Mouse (Mus musculus): ENCODE results near the gene Tbx2. TPM values are rescaled to one million over a fixed set of nuclear protein-coding genes. Genes with fewer than 3 reads are reported as not detected.
A peak's percentile ranks its signal among the peaks of the same experiment; 100 is the strongest.

Gene Tbx2
- polyA plus RNA-seq, 1 experiment from 2014 or later: 5.2 TPM

DNA sequence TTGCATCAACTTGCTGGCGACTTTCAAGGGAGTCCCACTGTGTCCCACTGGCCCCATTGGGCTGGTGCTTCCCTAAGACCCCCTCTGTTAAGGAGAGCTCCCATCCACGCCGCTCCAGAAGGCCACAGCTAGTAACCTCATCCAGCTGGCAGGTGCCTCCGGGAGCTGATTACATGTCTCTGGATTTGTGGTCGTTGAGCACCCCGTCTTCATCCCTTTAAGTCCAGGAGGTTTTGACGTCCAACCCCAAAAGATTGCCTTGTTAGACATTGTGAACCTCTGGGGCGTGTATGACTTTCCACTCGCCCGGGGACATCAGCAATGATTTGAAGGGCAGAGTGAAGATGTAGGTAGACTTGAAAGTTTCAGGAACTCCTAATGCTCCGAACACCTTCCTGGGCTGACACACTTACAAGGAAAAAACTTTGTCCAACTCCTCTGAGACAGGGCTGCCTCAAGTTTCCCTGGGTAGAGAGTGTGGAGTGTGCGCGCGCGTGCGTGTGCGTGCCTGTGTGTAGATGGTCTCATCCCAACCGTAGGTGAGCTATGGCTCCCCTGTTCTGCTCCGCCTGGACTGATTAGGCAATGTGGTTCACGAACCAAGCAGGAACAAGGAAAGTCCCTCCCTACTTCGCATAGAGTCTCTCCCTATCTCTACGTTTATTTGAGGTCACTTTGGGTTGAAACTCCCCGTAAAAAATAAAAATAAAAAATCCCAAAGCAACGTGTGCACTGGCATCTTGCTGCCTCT, 10.4 kb downstream of the Tbx2 start:
- ATAC-seq (ENCODE audit: low FRiP score, low TSS enrichment) (no peak), DNase-seq (ENCODE audit: low spot score) (peak; percentile 36)
- peak overlapping the region; percentile 85 for H3K4me2 ChIP-seq (replicated peaks; ENCODE audit: low read depth)
- 13% methylated on average over 24 of the region's 24 CpGs for WGBS
- H3K36me3 ChIP-seq (ENCODE audit: control insufficient read depth, insufficient read depth, low read length): peaks cover 7% of the 10 kb centered on the region; the same call in 1 of the 2 replicates
- H3K9ac ChIP-seq (ENCODE audit: low read length): 0 out of 2 replicates have a peak overlapping the region, but pooled peaks have one; percentile 28
- H3K27ac ChIP-seq (replicated peaks): peak overlapping the region; percentile 69
- peak overlapping the region; percentile 55; the same call in 1 of the 2 replicates for H3K4me3 ChIP-seq (ENCODE audit: low read depth, low read length)
- peaks cover 4% of the 10 kb centered on the region; the same call in 1 of the 2 replicates for H3K4me1 ChIP-seq (replicated peaks; ENCODE audit: control insufficient read depth, insufficient read depth)
- no peaks in the 10 kb centered on the region for H3K9me3 ChIP-seq (ENCODE audit: control insufficient read depth, low read length)
- peaks cover 4% of the 10 kb centered on the region; the same call in 1 of the 2 replicates for H3K27me3 ChIP-seq (ENCODE audit: control insufficient read depth, insufficient read depth, low read length)
- TF ChIP-seq EP300 (optimal IDR thresholded peaks at IDR 0.05) (no peak), CTCF (IDR thresholded peaks at IDR 0.05; ENCODE audit: low read depth) (no peak)

DNA sequence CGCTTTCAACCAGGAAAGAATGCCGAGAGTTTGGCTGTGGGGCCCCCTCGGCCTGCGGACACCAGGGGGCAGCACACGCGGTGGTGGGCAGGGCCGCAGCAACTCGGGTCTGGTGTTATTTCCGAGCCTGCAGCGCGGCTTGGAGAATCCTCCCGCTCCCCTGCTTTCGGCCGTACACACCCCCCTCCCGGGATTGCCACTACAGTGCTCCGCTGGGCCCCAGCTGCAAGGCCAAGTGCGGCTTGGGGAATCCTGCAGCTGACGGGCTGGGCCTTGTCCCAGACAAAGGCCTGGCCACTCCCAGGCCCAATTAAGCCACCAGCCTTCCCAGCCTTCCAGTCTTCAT, 11.0 kb downstream of the Tbx2 start:
- 1% methylated on average over 18 of the region's 18 CpGs for WGBS
- H3K9me3 ChIP-seq (ENCODE audit: control insufficient read depth, low read length): no peaks in the 10 kb centered on the region
- H3K27me3 ChIP-seq (ENCODE audit: control insufficient read depth, insufficient read depth, low read length): peaks cover 2% of the 10 kb centered on the region; the same call in 1 of the 2 replicates
- H3K36me3 ChIP-seq (ENCODE audit: control insufficient read depth, insufficient read depth, low read length): peaks cover 4% of the 10 kb centered on the region; the same call in 1 of the 2 replicates
- peak; percentile 51 for ATAC-seq (ENCODE audit: low FRiP score, low TSS enrichment)
- H3K4me1 ChIP-seq (replicated peaks; ENCODE audit: control insufficient read depth, insufficient read depth): peaks cover 4% of the 10 kb centered on the region; the same call in 1 of the 2 replicates
- peak overlapping the region; percentile 69 for H3K27ac ChIP-seq (replicated peaks)
- H3K4me3 ChIP-seq (ENCODE audit: low read depth, low read length): peak overlapping the region; percentile 55
- peak; percentile 96 for TF ChIP-seq CTCF (IDR thresholded peaks at IDR 0.05; ENCODE audit: low read depth)
- TF ChIP-seq EP300 (optimal IDR thresholded peaks at IDR 0.05): no peak
- H3K4me2 ChIP-seq (replicated peaks; ENCODE audit: low read depth): peak overlapping the region; percentile 85
- H3K9ac ChIP-seq (ENCODE audit: low read length): peak overlapping the region; percentile 65
- DNase-seq (ENCODE audit: low spot score): peak; percentile 85

- Histone ChIP-seq H3K27me3 (ENCODE audit: control insufficient read depth, insufficient read depth, low read length) (peaks cover 2% of the 10 kb centered on the region; the same call in 1 of the 2 replicates), H3K36me3 (ENCODE audit: control insufficient read depth, insufficient read depth, low read length) (peaks cover 4% of the 10 kb centered on the region; the same call in 1 of the 2 replicates), H3K9ac (ENCODE audit: low read length) (peak overlapping the region; percentile 65), H3K9me3 (ENCODE audit: control insufficient read depth, low read length) (no peaks in the 10 kb centered on the region), H3K4me1 (replicated peaks; ENCODE audit: control insufficient read depth, insufficient read depth) (peaks cover 4% of the 10 kb centered on the region; the same call in 1 of the 2 replicates), H3K4me3 (ENCODE audit: low read depth, low read length) (peak overlapping the region; percentile 55), H3K4me2 (replicated peaks; ENCODE audit: low read depth) (peak overlapping the region; percentile 85), H3K27ac (replicated peaks) (peak overlapping the region; percentile 69)
- peak; percentile 94 for DNase-seq (ENCODE audit: low spot score)
- 2% methylated on average over 53 of the region's 54 CpGs for WGBS
- TF ChIP-seq CTCF (IDR thresholded peaks at IDR 0.05; ENCODE audit: low read depth) (peak; percentile 96), EP300 (optimal IDR thresholded peaks at IDR 0.05) (no peak)
- peak; percentile 68 for ATAC-seq (ENCODE audit: low FRiP score, low TSS enrichment)
Observed at GRCm38 (mm10) chr11:85844144-85844965, 12.0 kb downstream of the Tbx2 start.

- H3K9ac ChIP-seq (ENCODE audit: low read length): no peak overlapping the region
- WGBS: 42% methylated on average over 5 of the region's 5 CpGs
- peaks cover 4% of the 10 kb centered on the region; the same call in 1 of the 2 replicates for H3K4me1 ChIP-seq (replicated peaks; ENCODE audit: control insufficient read depth, insufficient read depth)
- H3K9me3 ChIP-seq (ENCODE audit: control insufficient read depth, low read length): no peaks in the 10 kb centered on the region
- ATAC-seq (ENCODE audit: low FRiP score, low TSS enrichment): no peak
- peak overlapping the region; percentile 69; the same call in 1 of the 2 replicates for H3K27ac ChIP-seq (replicated peaks)
- peaks cover 4% of the 10 kb centered on the region; the same call in 1 of the 2 replicates for H3K36me3 ChIP-seq (ENCODE audit: control insufficient read depth, insufficient read depth, low read length)
- 0 out of 2 replicates have a peak overlapping the region, but pooled peaks have one; percentile 55 for H3K4me3 ChIP-seq (ENCODE audit: low read depth, low read length)
- TF ChIP-seq EP300 (optimal IDR thresholded peaks at IDR 0.05) (no peak), CTCF (IDR thresholded peaks at IDR 0.05; ENCODE audit: low read depth) (no peak)
- peak overlapping the region; percentile 85; the same call in 1 of the 2 replicates for H3K4me2 ChIP-seq (replicated peaks; ENCODE audit: low read depth)
- no peak for DNase-seq (ENCODE audit: low spot score)
- H3K27me3 ChIP-seq (ENCODE audit: control insufficient read depth, insufficient read depth, low read length): peaks cover 2% of the 10 kb centered on the region; the same call in 1 of the 2 replicates
Observed at GRCm38 (mm10) chr11:85844971-85845370, 12.6 kb downstream of the Tbx2 start.

- H3K4me3 ChIP-seq (ENCODE audit: low read depth, low read length): no peak overlapping the region
- ATAC-seq (ENCODE audit: low FRiP score, low TSS enrichment): no peak; the same call in 1 of the 2 replicates
- DNase-seq (ENCODE audit: low spot score): no peak
- H3K4me1 ChIP-seq (replicated peaks; ENCODE audit: control insufficient read depth, insufficient read depth): peaks cover 4% of the 10 kb centered on the region; the same call in 1 of the 2 replicates
- peak overlapping the region; percentile 56 for H3K27ac ChIP-seq (replicated peaks)
- 43% methylated on average over 5 of the region's 5 CpGs for WGBS
- H3K4me2 ChIP-seq (replicated peaks; ENCODE audit: low read depth): no peak overlapping the region
- no peak for TF ChIP-seq EP300 (optimal IDR thresholded peaks at IDR 0.05)
- no peak for TF ChIP-seq CTCF (IDR thresholded peaks at IDR 0.05; ENCODE audit: low read depth)
- H3K9me3 ChIP-seq (ENCODE audit: control insufficient read depth, low read length): no peaks in the 10 kb centered on the region
- H3K36me3 ChIP-seq (ENCODE audit: control insufficient read depth, insufficient read depth, low read length): no peaks in the 10 kb centered on the region
- no peak overlapping the region for H3K9ac ChIP-seq (ENCODE audit: low read length)
- H3K27me3 ChIP-seq (ENCODE audit: control insufficient read depth, insufficient read depth, low read length): no peaks in the 10 kb centered on the region; the same call in 1 of the 2 replicates
Observed at GRCm38 (mm10) chr11:85845921-85846320, 13.6 kb downstream of the Tbx2 start.
